Mouse (Mus musculus): Measurements from ENCODE around the gene Gsn. TPM values are rescaled to one million over a fixed set of nuclear protein-coding genes. Genes with fewer than 3 reads are reported as not detected.

The Gsn gene
- polyA plus RNA-seq, 1 experiment from 2014 or later, result 134 TPM

DNA sequence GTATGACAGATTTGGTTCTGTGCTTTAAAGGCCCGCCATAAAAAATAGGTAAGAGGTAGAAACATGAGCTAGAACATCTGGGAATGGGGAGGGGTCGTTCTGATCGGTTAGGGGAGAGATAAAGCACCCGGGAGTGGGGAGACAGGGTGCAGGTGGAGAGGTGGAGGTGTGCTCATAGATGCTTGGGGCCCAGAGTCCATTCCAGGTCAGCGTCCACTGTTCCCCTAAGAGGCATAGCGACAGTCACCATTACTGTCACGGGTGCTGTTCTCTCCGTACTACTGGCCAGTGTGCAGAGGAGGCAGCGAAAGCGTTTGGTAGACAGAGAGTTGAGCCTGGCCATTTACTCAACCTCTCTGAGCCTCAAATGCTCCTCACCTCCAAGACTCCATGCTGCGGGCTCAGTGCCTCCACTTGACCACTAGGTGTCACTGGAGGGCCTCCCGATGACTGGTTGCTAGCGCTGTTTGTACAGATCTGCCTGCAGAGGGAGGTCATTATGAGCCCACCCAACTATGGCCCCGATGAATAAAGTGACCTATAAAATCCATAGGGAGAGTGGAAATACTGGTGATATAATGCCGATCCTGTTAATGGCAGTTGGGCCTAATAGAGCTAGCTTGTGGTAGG lies 41.6 kb downstream of the Gsn start:
- Histone ChIP-seq H3K27ac (replicated peaks) (no peak overlapping the region), H3K36me3 (replicated peaks) (peaks cover 21% of the 10 kb centered on the region), H3K4me1 (replicated peaks) (peaks cover 25% of the 10 kb centered on the region), H3K9ac (no peak overlapping the region), H3K4me2 (no peak overlapping the region), H3K27me3 (no peaks in the 10 kb centered on the region), H3K9me3 (replicated peaks) (no peaks in the 10 kb centered on the region), H3K4me3 (replicated peaks) (no peak overlapping the region)
- ATAC-seq (ENCODE audit: insufficient read depth), result peak; percentile 46
- 14% methylated on average over 15 of the region's 15 CpGs for WGBS (ENCODE audit: insufficient replicate concordance)

DNA sequence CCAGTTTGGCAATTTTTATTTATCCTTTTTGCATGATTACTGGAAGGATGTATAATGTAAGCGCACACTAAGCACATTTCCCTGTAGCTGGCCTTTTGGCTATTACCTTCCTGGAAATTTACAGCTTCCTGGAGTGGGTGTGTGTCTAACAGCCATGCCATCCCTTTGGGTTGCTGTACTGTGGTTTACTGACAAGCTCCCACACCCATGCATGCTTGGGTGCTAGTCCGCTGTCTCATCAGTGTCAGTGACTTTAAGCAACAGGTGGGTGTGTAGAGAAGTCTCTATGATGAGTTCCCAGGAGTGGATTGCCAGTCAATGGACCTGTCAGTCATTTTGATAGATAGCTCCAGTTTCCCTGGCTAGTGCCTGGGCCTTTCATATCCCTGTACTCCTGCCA lies 43.3 kb downstream of the Gsn start:
- Histone ChIP-seq H3K4me3 (replicated peaks) (no peak overlapping the region), H3K27ac (replicated peaks) (no peak overlapping the region; the same call in 1 of the 2 replicates), H3K9ac (no peak overlapping the region), H3K9me3 (replicated peaks) (no peaks in the 10 kb centered on the region), H3K36me3 (replicated peaks) (peaks cover 20% of the 10 kb centered on the region), H3K4me1 (replicated peaks) (peaks cover 25% of the 10 kb centered on the region), H3K4me2 (no peak overlapping the region), H3K27me3 (no peaks in the 10 kb centered on the region)
- ATAC-seq (ENCODE audit: insufficient read depth), result peak; percentile 36; the same call in 1 of the 2 replicates
- 46% methylated on average over 2 of the region's 2 CpGs for WGBS (ENCODE audit: insufficient replicate concordance)

DNA sequence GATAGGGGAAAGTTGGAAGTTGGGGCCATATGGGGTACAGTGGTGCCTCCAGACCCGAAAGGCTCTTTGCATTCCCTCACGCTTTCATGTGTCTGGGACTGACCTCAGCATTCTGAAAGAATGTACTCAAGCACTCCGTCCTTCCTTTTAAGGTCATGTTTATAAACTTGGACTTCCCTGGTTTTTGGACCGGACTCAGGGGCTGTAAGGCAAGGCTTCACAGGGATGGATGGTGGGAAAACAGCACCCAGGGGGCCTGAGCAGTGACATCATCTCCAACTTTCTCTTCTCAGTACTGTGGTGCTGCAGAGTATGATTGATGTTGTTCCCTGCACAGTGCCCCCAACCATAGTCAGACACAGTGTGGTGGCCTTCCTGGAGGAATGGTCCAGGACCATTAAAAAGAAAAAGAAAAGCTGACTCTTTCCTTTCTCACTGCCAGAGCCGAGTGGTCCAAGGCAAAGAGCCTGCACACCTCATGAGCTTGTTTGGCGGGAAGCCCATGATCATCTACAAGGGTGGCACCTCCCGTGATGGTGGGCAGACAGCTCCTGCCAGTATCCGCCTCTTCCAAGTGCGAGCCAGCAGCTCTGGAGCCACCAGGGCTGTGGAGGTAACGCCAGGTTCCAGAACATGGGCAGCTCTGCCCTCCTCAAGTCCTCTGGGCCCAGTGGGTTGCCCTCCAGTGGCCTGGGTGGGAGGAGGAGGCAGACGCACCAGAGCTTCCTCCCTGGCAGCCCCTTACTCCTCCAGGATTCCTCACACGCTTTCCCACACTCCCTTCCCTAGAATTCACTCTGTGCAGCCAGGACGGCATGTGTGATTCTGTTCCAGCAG lies 46.1 kb downstream of the Gsn start:
- ATAC-seq (ENCODE audit: insufficient read depth), result no peak

DNA sequence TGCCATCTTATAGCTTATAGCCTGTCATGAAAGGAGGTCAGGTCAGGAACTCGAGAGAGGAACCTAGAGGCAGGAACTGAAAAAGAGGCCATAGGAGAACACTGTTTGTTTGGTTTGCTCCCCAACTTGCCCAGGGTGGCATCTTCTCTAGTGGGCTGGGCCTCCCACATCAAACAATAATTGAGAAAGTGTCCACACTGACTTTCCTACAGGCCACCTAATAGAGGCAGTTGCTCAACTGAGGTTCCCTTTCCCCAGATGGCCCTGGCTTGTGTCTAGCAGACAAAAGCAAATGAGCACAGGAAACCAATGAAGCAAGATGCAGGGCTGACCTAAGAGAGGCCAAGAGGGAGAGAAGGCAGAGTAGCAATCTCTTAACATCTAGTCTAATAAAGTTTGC lies 52.0 kb downstream of the Gsn start:
- H3K27me3 ChIP-seq, result 0 out of 2 replicates have a peak, but pooled peaks cover 3% of the 10 kb centered on the region
- no peak overlapping the region for H3K4me3 ChIP-seq (replicated peaks)
- peak; percentile 22; the same call in 1 of the 2 replicates for ATAC-seq (ENCODE audit: insufficient read depth)
- H3K4me1 ChIP-seq (replicated peaks), result peaks cover 15% of the 10 kb centered on the region
- no peak overlapping the region for H3K4me2 ChIP-seq
- H3K36me3 ChIP-seq (replicated peaks), result peaks cover 26% of the 10 kb centered on the region
- WGBS (ENCODE audit: insufficient replicate concordance), result 32% methylated on average over 1 of the region's 1 CpGs
- no peak overlapping the region for H3K9ac ChIP-seq
- H3K27ac ChIP-seq (replicated peaks), result no peak overlapping the region
- no peaks in the 10 kb centered on the region for H3K9me3 ChIP-seq (replicated peaks)

More for the DNA sequence above, 46.1 kb downstream of the Gsn start:
- no peak overlapping the region for H3K9ac ChIP-seq
- H3K27ac ChIP-seq (replicated peaks), result no peak overlapping the region; the same call in 1 of the 2 replicates
- H3K4me1 ChIP-seq (replicated peaks), result peaks cover 25% of the 10 kb centered on the region
- peaks cover 18% of the 10 kb centered on the region for H3K36me3 ChIP-seq (replicated peaks)
- 64% methylated on average over 13 of the region's 13 CpGs for WGBS (ENCODE audit: insufficient replicate concordance)
- H3K4me3 ChIP-seq (replicated peaks), result no peak overlapping the region
- no peaks in the 10 kb centered on the region for H3K9me3 ChIP-seq (replicated peaks)
- H3K4me2 ChIP-seq, result no peak overlapping the region
- H3K27me3 ChIP-seq, result 0 out of 2 replicates have a peak, but pooled peaks cover 3% of the 10 kb centered on the region

DNA sequence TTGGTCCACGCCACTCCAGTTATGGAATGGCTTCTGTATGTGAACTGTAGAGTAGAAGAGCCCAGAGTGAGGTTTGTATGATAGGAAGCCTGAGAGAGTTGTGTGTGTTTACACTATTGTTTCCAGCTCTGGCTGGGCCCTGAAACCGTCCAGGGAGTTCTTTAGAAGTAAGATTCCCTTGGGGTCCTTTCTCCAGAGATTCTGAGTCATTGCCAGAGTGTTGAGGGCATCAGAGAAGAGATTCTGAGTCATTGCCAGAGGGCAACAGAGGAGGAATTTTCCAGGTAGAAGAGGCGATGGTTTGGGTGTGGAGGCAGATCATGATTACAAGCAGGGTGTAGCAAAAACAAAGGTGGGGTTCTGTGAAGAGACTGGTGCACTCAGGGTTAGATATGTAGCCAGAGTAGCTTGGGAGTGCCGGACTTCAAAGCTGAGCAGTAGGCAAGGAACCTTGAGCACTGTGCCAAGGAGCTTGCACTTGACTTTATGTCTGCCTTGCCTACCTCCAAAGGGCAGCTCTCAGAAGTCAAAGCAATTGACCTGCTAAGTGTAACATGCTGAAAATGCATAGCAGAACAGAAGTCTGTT lies 53.8 kb downstream of the Gsn start:
- ATAC-seq (ENCODE audit: insufficient read depth), result no peak
- Histone ChIP-seq H3K4me3 (replicated peaks) (no peak overlapping the region), H3K27me3 (0 out of 2 replicates have a peak, but pooled peaks cover 3% of the 10 kb centered on the region), H3K9ac (no peak overlapping the region), H3K4me1 (replicated peaks) (peaks cover 20% of the 10 kb centered on the region), H3K27ac (replicated peaks) (no peak overlapping the region), H3K4me2 (no peak overlapping the region), H3K36me3 (replicated peaks) (peaks cover 44% of the 10 kb centered on the region), H3K9me3 (replicated peaks) (no peaks in the 10 kb centered on the region)
- 72% methylated on average over 4 of the region's 4 CpGs for WGBS (ENCODE audit: insufficient replicate concordance)

DNA sequence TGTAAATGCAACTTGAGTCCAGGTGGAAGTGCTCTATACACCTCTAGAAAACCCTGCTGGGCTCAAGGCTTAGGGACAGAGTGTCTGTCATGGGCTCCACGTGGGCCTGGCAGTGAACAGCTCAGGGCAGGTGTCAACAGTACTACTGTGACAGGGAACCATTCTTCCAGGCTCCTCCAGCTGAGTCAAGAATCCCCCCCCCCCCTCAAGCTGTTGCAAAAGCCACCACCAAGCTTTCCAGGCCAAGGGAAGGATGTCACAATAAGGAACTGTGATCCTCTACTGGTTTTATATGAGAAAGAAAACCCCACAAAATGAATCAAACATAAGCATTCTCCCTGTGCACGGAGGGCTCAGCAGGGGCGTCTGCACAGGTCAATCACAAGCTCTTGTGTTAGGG lies 58.1 kb downstream of the Gsn start:
- H3K9ac ChIP-seq, result no peak overlapping the region
- no peak overlapping the region for H3K27ac ChIP-seq (replicated peaks)
- H3K27me3 ChIP-seq, result no peaks in the 10 kb centered on the region
- no peak overlapping the region for H3K4me3 ChIP-seq (replicated peaks)
- WGBS (ENCODE audit: insufficient replicate concordance), result 69% methylated on average over 3 of the region's 3 CpGs
- peaks cover 56% of the 10 kb centered on the region for H3K4me1 ChIP-seq (replicated peaks)
- peaks cover 84% of the 10 kb centered on the region for H3K36me3 ChIP-seq (replicated peaks)
- no peaks in the 10 kb centered on the region for H3K9me3 ChIP-seq (replicated peaks)
- H3K4me2 ChIP-seq, result no peak overlapping the region
- ATAC-seq (ENCODE audit: insufficient read depth), result no peak

DNA sequence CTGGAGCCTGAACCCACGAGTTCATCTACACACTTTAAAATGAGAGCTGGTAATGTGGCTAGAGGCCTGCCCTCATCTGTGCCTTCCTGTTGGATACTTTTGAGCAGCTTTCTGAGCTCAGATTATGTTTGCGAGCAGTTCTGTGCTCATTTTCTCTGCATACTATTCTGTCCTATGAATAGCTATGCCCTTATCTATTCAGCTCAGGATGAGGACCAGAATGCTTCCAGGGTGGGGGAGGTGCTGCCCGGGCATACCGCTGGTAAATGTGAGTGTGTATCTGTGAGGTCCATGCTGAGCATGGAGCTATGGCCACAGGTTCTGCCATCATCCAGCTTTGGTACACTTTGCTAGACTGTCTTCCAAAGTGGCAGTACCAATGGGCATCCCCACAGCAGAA lies 61.4 kb downstream of the Gsn start:
- Histone ChIP-seq H3K27me3 (no peaks in the 10 kb centered on the region), H3K4me1 (replicated peaks) (peaks cover 70% of the 10 kb centered on the region), H3K27ac (replicated peaks) (peak overlapping the region; percentile 82), H3K9me3 (replicated peaks) (no peaks in the 10 kb centered on the region), H3K36me3 (replicated peaks) (peaks cover 99% of the 10 kb centered on the region), H3K4me3 (replicated peaks) (0 out of 2 replicates have a peak overlapping the region, but pooled peaks have one; percentile 14), H3K9ac (peak overlapping the region; percentile 25), H3K4me2 (peak overlapping the region; percentile 58)
- 17% methylated on average over 4 of the region's 4 CpGs for WGBS (ENCODE audit: insufficient replicate concordance)
- ATAC-seq (ENCODE audit: insufficient read depth), result peak; percentile 83

DNA sequence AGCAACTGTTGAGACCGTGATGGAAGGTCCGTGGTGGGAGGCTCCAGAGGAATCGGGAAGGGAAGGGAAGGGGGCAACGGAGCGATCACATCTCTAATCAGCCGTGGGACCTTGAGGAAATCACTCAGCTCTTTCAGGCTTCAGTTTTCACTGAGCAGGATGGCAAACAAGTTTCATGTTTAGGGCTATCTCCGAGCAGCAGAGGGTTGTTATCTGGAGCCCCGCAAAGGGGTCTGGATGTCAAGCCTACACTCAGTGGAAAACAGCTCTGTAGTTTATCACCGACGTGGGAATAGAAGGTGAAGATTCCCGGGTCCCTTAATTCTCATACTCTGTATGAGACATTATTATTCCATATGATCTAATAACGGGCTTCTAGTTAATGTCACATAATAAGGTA lies 62.2 kb downstream of the Gsn start:
- Histone ChIP-seq H3K9ac (peak overlapping the region; percentile 25; the same call in 1 of the 2 replicates), H3K36me3 (replicated peaks) (peaks cover 99% of the 10 kb centered on the region), H3K9me3 (replicated peaks) (no peaks in the 10 kb centered on the region), H3K4me3 (replicated peaks) (no peak overlapping the region), H3K4me1 (replicated peaks) (peaks cover 78% of the 10 kb centered on the region), H3K27ac (replicated peaks) (peak overlapping the region; percentile 82), H3K4me2 (peak overlapping the region; percentile 58), H3K27me3 (no peaks in the 10 kb centered on the region)
- 28% methylated on average over 12 of the region's 12 CpGs for WGBS (ENCODE audit: insufficient replicate concordance)
- ATAC-seq (ENCODE audit: insufficient read depth), result peak; percentile 42

DNA sequence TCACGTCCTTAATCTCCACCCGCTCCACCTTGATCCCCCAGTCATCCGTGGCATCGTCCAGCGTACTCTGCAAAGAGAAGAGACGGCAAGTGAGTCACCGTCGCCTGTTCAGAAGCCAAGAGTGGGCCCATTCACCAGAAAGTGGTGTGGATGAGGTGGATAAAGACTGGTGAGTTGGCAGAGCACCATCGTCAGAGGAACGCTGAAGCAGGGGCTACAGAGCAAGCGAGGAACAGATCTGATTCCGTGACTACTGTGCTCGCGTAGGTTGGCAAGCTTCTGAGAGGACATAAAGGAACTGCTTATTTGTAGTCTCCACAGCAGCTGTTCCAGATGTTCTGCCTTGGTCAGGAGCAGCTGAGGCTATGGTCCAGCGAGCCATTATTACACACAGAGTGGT lies 64.2 kb downstream of the Gsn start:
- H3K27me3 ChIP-seq, result no peaks in the 10 kb centered on the region
- H3K4me3 ChIP-seq (replicated peaks), result no peak overlapping the region
- no peak for ATAC-seq (ENCODE audit: insufficient read depth)
- 96% methylated on average over 15 of the region's 15 CpGs for WGBS (ENCODE audit: insufficient replicate concordance)
- 0 out of 2 replicates have a peak overlapping the region, but pooled peaks have one; percentile 31 for H3K27ac ChIP-seq (replicated peaks)
- H3K4me2 ChIP-seq, result no peak overlapping the region
- peaks cover 90% of the 10 kb centered on the region for H3K4me1 ChIP-seq (replicated peaks)
- peaks cover 99% of the 10 kb centered on the region for H3K36me3 ChIP-seq (replicated peaks)
- H3K9ac ChIP-seq, result no peak overlapping the region
- no peaks in the 10 kb centered on the region for H3K9me3 ChIP-seq (replicated peaks)

DNA sequence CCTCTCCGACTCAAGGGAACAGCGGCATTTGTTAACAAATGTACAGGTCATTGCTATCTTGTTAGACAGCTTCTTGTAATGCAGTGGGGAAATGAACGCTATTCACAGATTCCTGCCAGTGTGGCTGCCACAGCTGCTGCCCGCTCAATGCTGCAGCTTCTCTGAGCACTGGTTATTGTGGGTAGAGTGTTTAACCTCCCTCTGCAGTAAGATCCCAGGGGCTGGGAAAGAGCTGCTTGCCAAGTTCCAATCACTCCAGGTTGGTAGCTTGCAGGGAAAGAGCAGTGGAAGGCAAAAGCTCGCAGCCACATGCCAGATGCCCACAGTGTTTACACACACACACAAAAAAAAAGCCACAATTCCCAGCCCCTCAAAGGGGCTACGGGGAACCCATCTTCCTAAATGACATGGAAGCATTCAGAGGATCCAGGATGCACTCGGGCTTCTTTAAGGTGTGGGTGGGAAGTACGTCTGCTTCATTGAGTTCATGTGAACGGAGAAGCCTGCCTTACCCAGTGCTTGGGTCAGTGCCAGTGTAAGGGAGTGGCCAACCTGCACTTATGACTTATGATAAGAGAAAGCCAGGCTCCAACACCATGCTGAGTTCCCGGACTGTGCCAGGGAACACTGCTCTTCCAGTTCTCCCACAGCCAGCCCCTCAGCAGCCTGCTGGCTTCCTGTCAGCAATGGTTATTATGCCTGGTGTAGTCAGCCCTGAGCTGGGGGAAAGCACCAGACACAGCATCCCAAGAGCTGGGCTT lies 66.4 kb downstream of the Gsn start:
- ATAC-seq (ENCODE audit: insufficient read depth), result peak; percentile 66

More for the DNA sequence above, 66.4 kb downstream of the Gsn start:
- WGBS (ENCODE audit: insufficient replicate concordance), result 56% methylated on average over 10 of the region's 10 CpGs
- peaks cover 96% of the 10 kb centered on the region for H3K4me1 ChIP-seq (replicated peaks)
- H3K27me3 ChIP-seq, result no peaks in the 10 kb centered on the region
- H3K4me2 ChIP-seq, result peak overlapping the region; percentile 57
- H3K36me3 ChIP-seq (replicated peaks), result peaks cover 95% of the 10 kb centered on the region
- peak overlapping the region; percentile 75 for H3K27ac ChIP-seq (replicated peaks)
- peak overlapping the region; percentile 9; the same call in 1 of the 2 replicates for H3K4me3 ChIP-seq (replicated peaks)
- no peaks in the 10 kb centered on the region for H3K9me3 ChIP-seq (replicated peaks)
- peak overlapping the region; percentile 40; the same call in 1 of the 2 replicates for H3K9ac ChIP-seq
